Mouse (Mus musculus) C2C12 (cell line): ENCODE measurements at regions not wholly inside any gene's neighbourhood (a gene's known extent, or its start where the extent isn't known, plus 50 kb on each side); places are given as distances from the start of the nearest gene placed in this dataset.

ENCODE experiments used
- H3K27me3 ChIP-seq: one replicate; pipeline ENCODE4 v1.6.1; 2011; ENCODE audit not compliant: control insufficient read depth, insufficient read depth, insufficient read length
- H3K36me3 ChIP-seq: one replicate; pipeline ENCODE4 v1.6.1; 2011; ENCODE audit not compliant: control insufficient read depth, insufficient read depth
- H3K4me3 ChIP-seq: one replicate; pipeline ENCODE4 v1.5.1; 2011; ENCODE audit warnings: mild to moderate bottlenecking, control low read depth; ENCODE audit not compliant: poor library complexity, insufficient read depth, severe bottlenecking
- H3K79me2 ChIP-seq: one replicate; pipeline ENCODE4 v1.6.1; 2011; ENCODE audit not compliant: control insufficient read depth, insufficient read depth
- H3K79me3 ChIP-seq: one replicate; pipeline ENCODE4 v1.6.1; 2011; ENCODE audit warnings: low read depth, control low read depth
- H3ac ChIP-seq: one replicate; pipeline ENCODE3; 2011; ENCODE audit warnings: low read depth; ENCODE audit not compliant: control insufficient read depth, insufficient read length
- CEBPB ChIP-seq: IDR thresholded peaks from one replicate; pipeline ENCODE4 v1.6.1; 2011; ENCODE audit warnings: low read depth, mild to moderate bottlenecking, control low read depth, moderate library complexity
- CTCF ChIP-seq: IDR thresholded peaks from one replicate; pipeline ENCODE4 v1.5.1; 2011; ENCODE audit not compliant: control insufficient read depth, insufficient read depth, insufficient read length
- FOSL1 ChIP-seq: IDR thresholded peaks from one replicate; pipeline ENCODE4 v1.8.0; 2011; ENCODE audit warnings: mild to moderate bottlenecking, low read length; ENCODE audit not compliant: poor library complexity, insufficient read depth, severe bottlenecking
- MAX ChIP-seq: IDR thresholded peaks from one replicate; pipeline ENCODE4 v1.6.1; 2011; ENCODE audit warnings: mild to moderate bottlenecking, control low read depth
- MYOD1 ChIP-seq: IDR thresholded peaks from one replicate; pipeline ENCODE4 v1.6.1; 2011; ENCODE audit warnings: low read depth; ENCODE audit not compliant: control insufficient read depth, insufficient read length
- MYOG ChIP-seq: IDR thresholded peaks from one replicate; pipeline ENCODE4 v1.6.1; 2011; ENCODE audit not compliant: control insufficient read depth, insufficient read length; ENCODE audit errors: extremely low read depth
- USF1 ChIP-seq: IDR thresholded peaks from one replicate; pipeline ENCODE4 v1.6.1; 2011; ENCODE audit warnings: low read depth, mild to moderate bottlenecking, control low read depth, moderate library complexity

DNA sequence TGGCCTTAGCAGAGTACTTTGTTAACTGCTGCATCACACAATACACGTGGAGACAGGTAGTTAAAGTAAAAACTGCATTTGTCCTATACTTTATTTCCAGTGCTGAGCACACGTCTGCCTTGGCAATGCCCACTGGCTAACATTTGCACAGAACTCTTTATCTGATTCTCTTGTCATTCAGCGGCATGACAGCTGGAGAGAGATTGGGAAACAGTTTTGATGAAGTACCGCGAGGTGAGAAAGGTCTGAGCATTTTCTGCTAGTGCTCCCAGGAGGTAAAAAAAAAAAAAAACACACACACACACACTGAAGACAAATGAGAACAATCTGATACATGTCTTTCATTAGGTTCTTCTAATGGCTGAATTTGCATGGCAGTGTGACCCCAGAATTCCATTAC is 73.0 kb upstream of the Mroh9 start:
- no peaks in the 10 kb centered on the region for H3K79me3 ChIP-seq
- H3K27me3 ChIP-seq = no peaks in the 10 kb centered on the region
- no peak overlapping the region for H3K4me3 ChIP-seq
- no peaks in the 10 kb centered on the region for H3K79me2 ChIP-seq
- TF ChIP-seq USF1 = no peak
- TF ChIP-seq MAX = no peak
- TF ChIP-seq FOSL1 = no peak
- no peak for TF ChIP-seq MYOG
- H3ac ChIP-seq = no peak overlapping the region
- no peaks in the 10 kb centered on the region for H3K36me3 ChIP-seq

GRCm38 (mm10) chr1:163150203-163150855 is 64.9 kb upstream of the Mroh9 start:
- Histone ChIP-seq H3K27me3 (no peaks in the 10 kb centered on the region), H3K79me2 (no peaks in the 10 kb centered on the region), H3ac (no peak overlapping the region), H3K36me3 (no peaks in the 10 kb centered on the region), H3K4me3 (no peak overlapping the region), H3K79me3 (no peaks in the 10 kb centered on the region)
- no peak for TF ChIP-seq MYOG
- TF ChIP-seq CTCF = peak; percentile 58
- no peak for TF ChIP-seq FOSL1

GRCm38 (mm10) chr1:163146641-163147040 is 61.2 kb upstream of the Mroh9 start:
- TF ChIP-seq USF1 = no peak
- TF ChIP-seq MYOG = no peak
- TF ChIP-seq FOSL1 = no peak
- TF ChIP-seq MYOD1 = no peak
- TF ChIP-seq MAX = no peak
- no peak for TF ChIP-seq CTCF
- TF ChIP-seq CEBPB = no peak
- Histone ChIP-seq H3K79me3 (no peaks in the 10 kb centered on the region), H3K79me2 (no peaks in the 10 kb centered on the region), H3K4me3 (no peak overlapping the region), H3K27me3 (no peaks in the 10 kb centered on the region), H3ac (no peak overlapping the region), H3K36me3 (no peaks in the 10 kb centered on the region)

DNA sequence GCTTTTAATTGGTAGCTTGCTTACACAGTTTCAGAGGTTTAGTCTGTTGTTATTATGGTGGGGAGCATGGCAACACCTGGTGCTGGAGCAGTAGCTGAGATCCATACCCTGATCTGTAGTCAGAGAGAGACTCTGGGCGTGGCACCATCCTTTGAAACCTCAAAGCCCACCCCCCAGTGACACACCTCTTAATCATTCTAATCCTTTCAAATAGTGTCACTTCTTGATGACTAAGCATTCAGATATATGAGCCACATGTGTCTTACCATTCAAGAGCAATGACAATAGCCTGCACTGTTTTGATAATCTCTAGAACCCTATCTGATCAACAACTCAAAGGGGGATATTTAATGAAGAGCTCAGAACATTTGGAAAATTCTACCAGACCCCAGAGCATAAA is 57.6 kb upstream of the Mroh9 start:
- no peaks in the 10 kb centered on the region for H3K27me3 ChIP-seq
- TF ChIP-seq MAX (peak; percentile 40), FOSL1 (peak; percentile 28), USF1 (no peak), CTCF (no peak), MYOG (no peak), CEBPB (no peak), MYOD1 (no peak)
- no peak overlapping the region for H3ac ChIP-seq

DNA sequence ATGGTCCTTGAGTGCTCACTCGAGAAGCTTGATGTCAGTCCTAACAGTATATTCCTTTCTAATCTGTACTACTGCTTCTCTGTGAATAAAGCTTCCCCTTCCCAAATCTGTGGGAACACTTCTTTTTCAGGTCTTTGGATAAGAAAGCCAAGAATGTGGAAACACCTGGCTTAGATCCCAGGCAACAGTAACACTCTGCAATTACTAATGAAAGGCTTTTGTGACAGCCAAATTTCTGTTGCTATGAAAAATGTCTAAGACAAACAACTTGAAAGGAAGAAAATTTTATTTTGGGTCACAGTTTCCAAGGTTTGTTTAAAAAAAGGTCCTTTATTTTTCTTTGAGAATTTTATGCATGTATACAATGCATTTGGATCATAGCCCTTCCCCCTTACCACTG is 56.0 kb upstream of the Mroh9 start:
- Histone ChIP-seq H3K27me3 (no peaks in the 10 kb centered on the region), H3K4me3 (no peak overlapping the region), H3K79me3 (no peaks in the 10 kb centered on the region), H3K79me2 (no peaks in the 10 kb centered on the region), H3K36me3 (no peaks in the 10 kb centered on the region), H3ac (no peak overlapping the region)
- TF ChIP-seq MAX = no peak
- TF ChIP-seq FOSL1 = no peak
- TF ChIP-seq MYOG = no peak
- TF ChIP-seq CTCF = no peak
- TF ChIP-seq CEBPB = no peak
- TF ChIP-seq USF1 = no peak
- no peak for TF ChIP-seq MYOD1

More for the DNA sequence above, 57.6 kb upstream of the Mroh9 start:
- Histone ChIP-seq H3K79me3 (no peaks in the 10 kb centered on the region), H3K4me3 (no peak overlapping the region), H3K36me3 (no peaks in the 10 kb centered on the region), H3K79me2 (no peaks in the 10 kb centered on the region)

- no peak overlapping the region for H3ac ChIP-seq
- no peaks in the 10 kb centered on the region for H3K36me3 ChIP-seq
- no peak for TF ChIP-seq CTCF
- no peak for TF ChIP-seq MYOD1
- no peak for TF ChIP-seq USF1
- TF ChIP-seq MYOG = no peak
- TF ChIP-seq MAX = no peak
- no peak for TF ChIP-seq FOSL1
- no peak for TF ChIP-seq CEBPB
- no peak overlapping the region for H3K4me3 ChIP-seq
- no peaks in the 10 kb centered on the region for H3K27me3 ChIP-seq
- no peaks in the 10 kb centered on the region for H3K79me2 ChIP-seq
- H3K79me3 ChIP-seq = no peaks in the 10 kb centered on the region
Observed at GRCm38 (mm10) chr1:163138179-163138578, 52.7 kb upstream of the Mroh9 start.
